In genomic region chr2:121439746-121440145, GRCm38 (mm10) we compare ENCODE assay signal across 17 mouse cellular contexts. TPM values are rescaled to one million over a fixed set of nuclear protein-coding genes. Genes with fewer than 3 reads are reported as not detected.
"Had no signal": no experiment of that assay in that cellular context is flagged by ENCODE, and none has a peak within 500 bp of the region (broad histone marks: within the 10 kb centered on the region; RNA-seq: fewer than 3 reads in every experiment).

No protein-coding gene starts in this region.

- DNase-seq: liver, embryonic 13.5 days; lung, embryonic 14.5 days; lung, postnatal 10 days; lung, postnatal 4 days; midbrain, embryonic 14.5 days; right cerebral cortex, postnatal 4 days; spleen, adult 18-20 months; thymus, adult 18-20 months; thymus, postnatal 14 days had no signal

- H3K9me3 ChIP-seq: intestine, embryonic 15.5 days; limb, embryonic 15.5 days; liver, embryonic 13.5 days; midbrain, embryonic 10.5 days; neural tube, embryonic 12.5 days had no signal

- H3K4me3 ChIP-seq: intestine, embryonic 15.5 days; left cerebral cortex, adult 2 months; limb, embryonic 15.5 days; liver, embryonic 13.5 days; midbrain, embryonic 10.5 days; neural tube, embryonic 12.5 days had no signal

- H3K27ac ChIP-seq: intestine, embryonic 15.5 days; left cerebral cortex, adult 2 months; limb, embryonic 15.5 days; liver, embryonic 13.5 days; midbrain, embryonic 10.5 days; neural tube, embryonic 12.5 days had no signal

- H3K4me2 ChIP-seq: intestine, embryonic 15.5 days; limb, embryonic 15.5 days; liver, embryonic 13.5 days; lung, embryonic 14.5 days; neural tube, embryonic 12.5 days had no signal

- H3K9ac ChIP-seq: intestine, embryonic 15.5 days; limb, embryonic 15.5 days; liver, embryonic 13.5 days; lung, embryonic 14.5 days; neural tube, embryonic 12.5 days had no signal

- ATAC-seq: intestine, embryonic 15.5 days had no signal

RNA-seq across cellular contexts. Expression of gene Ell3, which starts 4.3 kb away (rescaled TPM):
- total RNA-seq: layer of hippocampus, postnatal 25 days; left cerebral cortex, adult 2 months; left cerebral cortex, postnatal 14 days; megakaryocyte, adult 5-6 weeks had no signal

RNA-seq across cellular contexts. Expression of gene Serinc4, which starts 16.8 kb away (rescaled TPM):
- polyA plus RNA-seq: lung, embryonic 14.5 days had no signal
